Mouse (Mus musculus) brain, embryonic 18.5 days (tissue): ENCODE results near the gene Hnrnpa0.

Experiments
- DNase-seq: peaks from one replicate; pipeline ENCODE4 v3.0.0-alpha.2; 2012; ENCODE audit warnings: low read depth, low spot score

Hnrnpa0 gene

DNA sequence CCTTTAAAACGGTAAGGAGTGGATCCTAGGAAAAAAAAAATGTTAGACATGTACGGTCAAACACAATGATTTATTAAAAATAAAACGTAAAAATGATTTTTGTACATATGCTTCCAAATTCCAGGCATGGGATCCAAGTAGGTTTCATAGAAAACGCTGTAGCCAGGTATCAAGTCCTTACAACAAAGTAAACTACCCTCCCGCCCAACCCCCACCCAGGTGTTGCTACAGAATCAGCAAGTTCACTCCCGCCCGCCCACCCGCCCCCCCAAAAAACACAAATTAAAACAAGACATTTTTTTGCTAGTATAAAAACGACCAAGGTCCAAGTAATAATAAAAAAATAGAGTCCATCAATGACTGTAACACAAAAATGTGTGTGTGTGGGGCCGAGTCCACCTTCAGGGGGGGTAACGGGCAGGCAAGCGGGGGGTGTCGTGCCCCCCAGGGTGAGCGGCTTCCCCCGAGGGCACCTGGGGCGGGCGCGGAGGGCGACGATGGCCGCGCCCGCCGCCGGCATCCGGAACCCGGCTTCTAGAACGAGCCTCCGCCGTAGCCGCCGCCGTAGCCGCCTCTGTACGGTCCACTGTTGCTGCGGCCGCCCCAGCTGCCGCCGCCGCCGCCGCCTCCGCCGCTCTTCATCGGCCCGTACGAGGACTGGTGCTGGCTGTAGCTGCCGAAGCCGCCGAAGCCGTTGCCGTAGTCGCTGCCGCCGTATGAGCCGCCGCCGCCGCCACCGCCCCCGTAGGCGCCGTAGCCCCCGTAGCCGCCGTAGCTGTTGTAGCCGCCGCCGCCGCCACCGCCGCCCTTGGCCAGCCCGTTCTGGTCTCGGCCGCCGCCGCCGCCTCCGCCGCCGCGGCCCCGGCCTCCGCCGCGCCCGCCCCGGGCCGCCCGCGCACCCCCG is 1.2 kb downstream of the Hnrnpa0 start:
- no peak for DNase-seq

DNA sequence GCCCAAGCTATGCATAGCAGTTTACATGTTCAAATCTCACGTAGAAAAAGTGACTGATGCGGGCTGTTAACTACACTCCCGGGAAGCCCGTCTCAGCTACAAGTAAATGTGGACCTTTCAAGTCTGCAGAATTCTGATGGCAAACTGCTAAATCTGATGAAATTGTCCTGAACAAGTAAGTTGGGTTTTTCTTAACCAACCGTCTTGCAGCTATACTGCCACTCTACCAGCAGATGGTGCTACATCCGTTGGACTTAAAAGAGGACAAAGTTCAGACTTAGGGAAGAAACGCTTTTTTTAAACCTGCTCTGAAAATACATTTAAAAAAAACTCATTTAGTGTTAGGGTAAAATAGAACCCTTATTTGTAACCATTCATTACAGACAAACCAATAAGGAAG is 2.2 kb downstream of the Hnrnpa0 start:
- DNase-seq = no peak

DNA sequence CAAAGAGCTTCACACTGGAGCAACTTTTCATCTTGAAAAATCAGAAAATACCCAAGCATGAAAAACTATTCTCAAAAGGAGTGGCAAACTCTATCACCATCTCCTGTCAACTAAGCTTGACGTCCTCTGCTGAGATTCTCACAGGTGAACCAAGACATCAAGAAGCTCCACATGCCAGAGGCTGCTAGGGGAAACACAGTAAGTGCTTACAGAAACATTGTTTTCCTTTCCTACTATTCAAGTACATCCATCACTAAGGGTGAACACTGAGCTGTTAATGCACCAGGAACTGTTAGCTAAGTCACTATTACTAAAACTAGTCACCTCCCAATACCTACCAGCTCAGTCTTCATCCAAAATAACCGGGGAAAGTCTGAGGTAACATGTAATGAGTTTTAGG is 3.4 kb downstream of the Hnrnpa0 start:
- no peak for DNase-seq

DNA sequence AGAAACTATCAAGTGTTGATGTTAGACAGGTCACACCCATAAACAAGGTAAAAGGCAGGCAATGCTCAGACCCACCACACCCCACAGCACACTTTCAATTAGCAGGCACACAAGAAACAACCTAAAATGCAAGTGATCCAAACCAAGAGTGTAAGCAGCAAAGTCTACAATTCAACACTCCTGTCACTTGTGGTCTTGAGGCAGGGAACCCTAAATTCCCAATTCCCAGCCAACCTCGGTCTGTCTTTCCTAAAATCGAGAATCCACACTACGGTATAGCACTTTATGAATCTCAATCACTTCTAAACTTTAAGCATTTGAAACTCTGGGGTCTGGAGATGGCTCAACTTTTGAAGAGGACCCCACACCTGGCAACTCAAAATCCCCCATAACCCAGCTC is 4.1 kb downstream of the Hnrnpa0 start:
- DNase-seq = no peak

DNA sequence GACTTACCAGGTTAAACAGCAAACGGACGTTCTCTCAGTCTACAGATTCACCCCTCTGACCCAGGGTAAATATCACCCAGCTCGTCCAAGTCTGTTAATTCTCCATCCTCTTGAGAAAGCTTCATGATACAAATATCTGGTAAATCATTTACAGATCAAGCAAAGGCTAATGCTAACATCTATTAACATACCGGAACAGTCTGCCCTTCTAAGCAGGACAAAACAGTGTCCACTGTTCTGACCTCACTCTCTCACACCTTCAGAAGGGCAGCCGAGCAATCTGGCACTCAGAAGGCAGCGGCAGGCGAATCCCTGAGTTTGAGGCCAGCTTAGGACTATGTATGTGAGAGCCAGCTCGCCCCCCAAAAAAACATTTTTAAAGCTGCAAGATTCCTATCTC is 5.0 kb downstream of the Hnrnpa0 start:
- DNase-seq = no peak

DNA sequence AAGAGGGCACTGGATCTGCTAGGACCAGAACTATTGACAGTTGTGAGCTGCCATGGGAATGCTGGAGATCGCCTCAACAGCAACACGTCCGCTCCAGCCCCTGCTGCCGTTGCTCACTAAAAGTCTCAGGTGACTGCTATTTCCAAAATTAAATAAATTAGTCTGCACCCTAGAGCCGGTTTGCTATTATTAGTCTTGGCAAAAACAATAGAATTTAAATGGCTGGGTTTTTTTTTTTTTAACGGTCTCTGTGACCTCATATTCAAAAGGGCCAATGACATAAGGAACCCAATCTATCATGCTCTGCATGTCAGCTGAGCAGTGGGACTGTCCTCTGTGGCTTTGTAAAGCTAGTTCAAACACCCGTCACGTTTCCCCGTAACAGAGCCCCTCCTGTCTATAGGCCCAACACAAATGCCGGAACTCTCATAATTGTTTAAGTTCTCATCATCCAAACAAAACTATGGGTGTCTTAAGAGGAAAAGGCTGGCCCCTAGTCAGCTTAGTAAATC is 5.5 kb downstream of the Hnrnpa0 start:
- DNase-seq = no peak

DNA sequence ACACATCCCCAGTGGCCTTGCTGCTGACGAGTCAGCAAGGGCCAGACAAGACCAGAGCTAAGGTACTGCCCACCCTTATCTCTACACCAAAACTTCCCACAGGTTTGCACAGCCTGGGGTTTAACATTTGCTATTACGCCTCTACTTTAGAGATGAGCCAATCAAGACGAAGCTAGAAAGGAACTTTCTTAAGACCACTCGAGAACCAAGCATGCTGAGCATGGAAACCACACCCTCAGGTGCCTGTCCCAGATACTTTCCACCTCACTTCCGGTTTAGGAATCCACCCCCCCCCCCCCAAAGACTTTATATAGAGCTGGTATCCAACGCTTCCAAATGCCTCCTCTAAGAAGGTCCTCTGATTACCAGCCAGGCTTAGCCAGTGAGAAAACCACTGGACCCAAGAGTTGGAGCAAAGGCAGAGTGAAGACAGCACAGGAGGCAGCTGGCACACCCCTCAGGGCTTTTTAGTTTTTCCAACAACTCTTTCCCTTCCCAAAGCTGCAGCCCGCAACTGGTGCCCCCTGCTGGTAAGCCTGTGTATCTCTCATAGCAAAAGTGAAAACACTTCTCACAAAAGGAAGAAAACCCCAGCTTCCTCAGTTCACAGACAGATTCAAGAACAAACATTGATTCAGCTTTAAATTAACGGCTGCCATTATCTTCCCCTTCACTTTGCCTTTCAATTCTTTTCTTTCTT is 10.9 kb downstream of the Hnrnpa0 start:
- DNase-seq = no peak

DNA sequence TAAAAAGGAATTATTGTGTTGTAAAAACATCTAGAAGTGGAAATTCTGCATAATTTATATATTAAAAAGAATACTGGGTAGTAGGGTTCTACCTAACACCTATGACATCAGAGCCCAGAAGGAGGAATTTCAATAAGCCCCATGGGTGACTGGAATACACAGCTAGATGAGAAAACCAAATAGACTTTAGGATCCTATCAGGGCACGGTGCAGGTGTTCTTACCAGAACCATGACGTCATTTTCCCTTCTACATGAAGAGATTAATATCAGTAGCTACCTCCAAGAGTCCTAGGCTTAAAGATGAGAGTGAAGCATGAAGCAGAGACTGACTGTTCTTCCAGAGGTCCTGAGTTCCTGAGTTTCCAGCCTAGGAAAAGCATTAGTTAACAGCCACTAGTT is 11.6 kb downstream of the Hnrnpa0 start:
- DNase-seq = no peak

DNA sequence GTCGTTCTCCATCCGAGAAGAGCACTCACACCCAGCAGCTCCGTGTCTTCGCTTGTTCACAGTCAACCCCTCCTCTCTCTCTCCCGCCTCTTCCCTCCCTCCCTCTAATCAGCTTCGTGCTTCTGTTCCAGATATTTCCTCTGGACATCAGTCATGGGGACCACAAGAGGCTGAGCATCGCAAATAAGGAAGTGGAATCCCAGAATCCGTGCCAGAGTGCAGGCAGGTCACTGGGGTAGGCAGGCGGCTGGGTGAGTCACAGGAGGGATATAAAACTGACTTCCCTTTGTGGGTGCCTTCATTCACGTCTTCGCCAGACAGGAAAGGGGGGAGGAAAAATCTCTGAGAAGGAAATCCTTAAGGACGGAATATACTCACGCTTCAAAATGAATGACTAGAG is 13.1 kb downstream of the Hnrnpa0 start:
- DNase-seq = no peak

DNA sequence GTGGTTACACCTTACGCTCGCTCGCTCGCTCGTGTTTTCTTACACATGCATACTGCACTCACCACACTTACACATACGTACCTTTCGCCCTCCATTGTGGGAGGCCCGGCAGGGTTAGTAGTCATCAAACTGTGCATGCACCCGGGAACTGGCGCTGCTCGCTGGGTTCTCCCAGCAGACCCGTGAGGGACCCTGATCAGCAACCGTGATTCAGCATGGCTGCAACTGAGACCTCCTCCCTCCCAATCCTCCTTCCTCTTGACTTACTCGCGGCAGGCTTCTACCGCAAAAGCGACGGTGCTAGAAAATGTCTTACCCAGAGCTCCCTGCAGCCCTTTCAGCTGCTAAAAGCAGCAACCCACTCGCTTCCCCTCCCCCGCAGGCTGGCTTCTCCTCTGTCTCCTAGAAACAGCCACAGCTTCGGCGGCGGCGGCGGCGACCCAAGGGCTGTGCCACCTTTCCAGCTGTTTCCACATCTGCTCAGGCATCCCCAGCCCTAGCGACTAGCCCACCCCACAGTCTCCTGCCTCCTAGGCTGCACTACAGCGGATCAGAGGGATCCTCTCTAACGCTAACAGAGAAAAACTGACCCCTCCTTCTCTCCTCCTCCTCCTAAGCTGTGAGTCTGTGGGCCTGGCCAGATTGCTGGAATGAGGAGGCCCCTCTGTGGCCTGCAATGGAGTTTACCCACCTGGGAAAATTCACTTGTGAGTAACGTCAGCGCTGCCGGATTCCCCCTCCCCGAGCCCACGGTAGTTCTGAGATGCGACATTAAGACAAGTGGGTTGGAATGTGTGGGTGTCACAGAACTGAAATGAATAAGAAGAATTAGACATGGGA is 15.1 kb downstream of the Hnrnpa0 start, which contains the start of gene Klhl3:
TSS of gene Klhl3 (minus strand) at position 532 of the 840 bp plus-strand sequence.
- DNase-seq = no peak

DNA sequence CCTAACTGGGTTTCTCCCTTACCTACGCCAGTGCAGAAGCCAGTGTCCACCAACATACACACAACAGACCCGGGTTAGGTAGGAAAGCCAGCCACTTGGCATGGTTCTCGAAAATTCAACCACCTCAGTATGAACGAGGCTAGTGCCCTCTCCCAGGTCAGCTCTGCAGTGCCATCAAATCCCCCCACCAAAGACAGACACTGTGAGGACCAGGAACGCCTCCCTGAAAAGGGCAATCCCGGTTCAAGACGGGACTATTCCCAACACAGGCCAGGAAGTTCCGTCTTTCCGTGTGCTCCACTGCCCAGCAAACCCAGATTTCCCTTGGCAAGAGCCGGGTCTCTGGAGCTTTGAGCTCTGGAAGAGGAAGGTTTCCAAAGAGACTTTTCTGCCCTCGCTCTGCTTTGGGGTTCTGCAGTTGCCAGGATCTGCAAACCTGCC is 15.7 kb downstream of the Hnrnpa0 start:
- DNase-seq = no peak

DNA sequence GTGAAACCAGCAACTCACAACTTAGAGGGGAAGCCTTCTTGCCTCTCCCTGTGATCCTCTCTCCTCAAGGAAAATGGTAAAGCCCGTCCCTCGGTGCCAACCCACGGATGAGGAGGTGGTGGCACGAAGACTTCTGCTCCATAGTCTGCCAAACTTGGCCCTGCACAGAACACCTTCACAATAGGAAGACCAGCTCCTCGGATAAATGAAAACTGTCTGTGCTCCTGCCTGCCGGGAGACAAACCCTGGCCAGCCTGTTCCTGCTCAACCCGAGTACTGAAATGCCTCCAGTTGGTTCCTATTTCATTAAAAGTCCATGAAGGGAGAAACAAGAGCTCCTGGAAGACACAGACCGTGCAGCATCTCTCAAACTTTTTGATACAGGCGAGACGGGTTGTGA is 16.2 kb downstream of the Hnrnpa0 start:
- no peak for DNase-seq

DNA sequence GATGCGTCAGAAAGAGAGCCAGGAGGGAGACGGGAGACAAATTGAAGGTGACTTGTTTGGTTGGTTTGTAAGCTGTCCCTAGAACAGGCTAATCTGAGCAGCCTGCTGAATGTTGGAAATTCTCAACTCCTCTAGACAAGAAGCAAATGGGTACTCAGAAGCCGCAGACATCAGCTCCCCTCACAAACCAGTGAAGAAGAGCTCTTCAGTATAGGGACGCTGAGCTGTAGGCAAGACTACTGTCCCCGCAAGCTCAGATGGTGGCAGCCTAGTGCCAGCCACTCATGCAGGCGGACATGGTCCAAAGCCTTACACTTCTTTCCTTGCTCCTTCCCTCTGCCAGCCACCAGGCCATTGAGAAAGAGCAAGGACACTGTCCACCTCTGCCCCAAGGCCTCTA is 17.1 kb downstream of the Hnrnpa0 start:
- no peak for DNase-seq

DNA sequence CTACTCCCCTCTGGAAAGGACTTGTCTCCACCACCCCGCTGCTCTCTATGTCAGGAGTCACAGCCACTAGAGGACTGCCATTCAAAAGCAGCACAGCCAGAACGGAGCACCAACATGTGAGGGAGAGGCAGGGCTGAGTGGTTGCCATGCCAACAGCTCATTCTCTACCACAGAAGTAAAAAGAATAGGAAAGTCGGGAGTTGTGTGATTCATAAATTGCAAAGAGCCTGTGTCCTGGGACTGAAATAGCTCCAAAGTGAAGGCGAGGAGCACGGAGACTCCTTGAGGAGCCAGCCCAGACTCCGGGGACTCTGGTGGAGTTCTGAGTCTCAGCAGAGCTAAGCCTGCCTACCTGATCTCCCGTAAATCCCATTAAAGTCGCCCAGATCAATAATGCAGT is 37.7 kb downstream of the Hnrnpa0 start:
- DNase-seq = peak; percentile 71

DNA sequence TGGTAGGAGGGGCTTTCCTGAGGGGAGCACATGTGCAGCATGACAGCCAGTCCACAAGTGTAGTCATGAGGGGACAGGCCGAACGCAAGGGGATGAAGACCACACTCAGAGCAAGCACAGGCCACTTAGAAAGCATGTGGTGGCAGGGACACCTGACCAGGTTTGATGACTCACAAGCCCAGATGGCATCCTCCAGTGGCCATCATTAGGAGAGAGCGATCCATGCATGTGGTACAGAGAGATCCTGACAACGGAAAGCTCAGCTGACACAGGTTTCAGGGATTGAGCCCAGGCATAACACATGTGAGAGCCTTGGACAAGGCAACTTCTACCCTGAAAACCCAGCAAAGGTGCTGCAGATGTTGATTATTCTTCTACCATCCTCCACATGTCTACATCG is 44.0 kb downstream of the Hnrnpa0 start:
- DNase-seq = no peak

DNA sequence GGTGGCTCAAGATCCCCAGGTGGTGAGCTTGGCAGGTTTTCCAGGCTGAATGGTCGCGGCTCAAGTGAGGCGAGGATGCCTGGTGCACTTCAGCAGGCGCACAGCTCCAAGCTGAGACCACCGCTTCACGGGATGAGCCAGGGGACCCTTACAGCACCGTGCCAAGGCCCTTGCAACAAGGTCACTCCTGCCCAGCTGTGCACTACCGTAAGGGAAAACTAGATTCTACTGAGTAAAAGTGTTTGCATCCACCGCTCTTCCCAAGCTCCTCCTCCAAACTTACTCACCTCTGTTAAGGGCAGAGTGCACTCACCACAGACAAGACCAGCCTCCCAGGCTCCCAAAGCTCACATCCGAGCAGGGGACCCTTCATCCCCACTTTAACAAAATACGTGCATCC is 44.8 kb downstream of the Hnrnpa0 start:
- no peak for DNase-seq

DNA sequence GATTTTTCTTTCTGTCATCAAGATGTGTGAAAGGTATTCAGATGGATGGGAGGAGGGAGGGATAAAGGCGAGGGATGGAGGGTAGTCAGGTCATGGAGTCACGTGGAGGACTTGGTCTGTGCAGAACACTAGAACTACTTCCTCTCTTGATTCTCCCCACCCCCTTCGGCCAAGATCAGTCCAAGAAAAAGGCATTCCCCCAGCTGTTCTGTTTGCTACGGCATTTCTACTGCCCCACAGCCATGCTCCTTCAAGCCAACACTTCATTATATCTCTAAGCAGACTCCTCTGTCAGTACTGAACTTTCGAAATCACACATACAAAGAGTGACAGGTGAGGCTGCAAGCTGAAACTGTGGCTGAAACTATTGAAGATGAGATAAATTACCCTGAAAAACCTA is 45.3 kb downstream of the Hnrnpa0 start:
- DNase-seq = no peak

DNA sequence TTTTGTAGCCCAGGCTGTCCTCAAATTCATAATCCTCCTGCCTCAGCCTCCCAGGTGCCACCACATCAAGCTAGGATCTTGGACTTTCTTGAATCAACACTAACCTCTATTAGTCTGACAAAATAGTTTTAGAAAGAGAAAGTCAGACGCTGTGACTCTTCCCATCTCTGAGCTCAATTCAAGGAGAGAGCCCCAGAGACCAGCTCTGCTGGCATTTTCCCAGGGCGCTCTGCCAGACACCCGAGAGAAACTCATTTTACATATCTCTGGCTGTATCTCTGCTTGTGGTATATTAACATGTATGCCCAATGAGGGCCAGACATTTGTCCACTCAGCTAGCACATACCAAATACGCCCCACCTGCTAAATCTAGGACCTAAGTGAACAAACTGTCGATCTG is 50.0 kb downstream of the Hnrnpa0 start:
- DNase-seq = no peak
